Mouse (Mus musculus) hindbrain, embryonic 15.5 days (tissue): ENCODE measurements around the gene Fn1. TPM values are rescaled to one million over a fixed set of nuclear protein-coding genes. Genes with fewer than 3 reads are reported as not detected.

Experiments used
- ATAC-seq: fragments of 200-750 bp; cut with Nextera tagmentation; 2 replicates; pipeline ENCODE4 v1.8.0; 2017; ENCODE audit warnings: low read depth, moderate number of reproducible peaks, moderate TSS enrichment; ENCODE audit not compliant: low FRiP score
- H3K27ac ChIP-seq: fragments of 300-500 bp; sonication (generic); replicated peaks from 2 replicates; pipeline ENCODE4 v1.5.1; 2015; ENCODE audit warnings: mild to moderate bottlenecking, inconsistent platforms
- H3K27me3 ChIP-seq: fragments of 300-500 bp; sonication (generic); 2 replicates; pipeline ENCODE4 v1.6.1; 2015; ENCODE audit warnings: control low read depth, inconsistent platforms
- H3K36me3 ChIP-seq: fragments of 300-500 bp; sonication (generic); 2 replicates; pipeline ENCODE4 v1.6.1; 2015; ENCODE audit warnings: control low read depth, inconsistent platforms
- H3K4me1 ChIP-seq: fragments of 300-500 bp; sonication (generic); replicated peaks from 2 replicates; pipeline ENCODE4 v1.6.1; 2015; ENCODE audit warnings: control low read depth, inconsistent platforms
- H3K4me2 ChIP-seq: fragments of 300-500 bp; sonication (generic); 2 replicates; pipeline ENCODE4 v1.6.1; 2015; ENCODE audit warnings: moderate library complexity, mild to moderate bottlenecking, inconsistent platforms
- H3K4me3 ChIP-seq: fragments of 300-500 bp; sonication (generic); 2 replicates; pipeline ENCODE4 v1.5.1; 2015; ENCODE audit warnings: mild to moderate bottlenecking, inconsistent platforms
- H3K9ac ChIP-seq: fragments of 300-500 bp; sonication (generic); 2 replicates; pipeline ENCODE4 v1.6.1; 2015; ENCODE audit warnings: inconsistent platforms
- H3K9me3 ChIP-seq: fragments of 300-500 bp; sonication (generic); 2 replicates; pipeline ENCODE4 v1.6.1; 2016; ENCODE audit warnings: control low read depth, inconsistent platforms
- WGBS: fragments of 180-500 bp; shearing (Covaris S2); methylation state at CpG from one replicate; pipeline ENCODE4 v1.1.7; 2015; 5-methylcytosine and 5-hydroxymethylcytosine counted together
- polyA plus RNA-seq: library from polyadenylated mRNA; unstranded; fragments of >200 nt; fragmentation: Nextera tagmentation; extraction: Ambion mirVana; gene quantifications from 2 replicates; pipeline ENCODE4 v1.2.1, GENCODE M21; 2015

Fn1 gene
- polyA plus RNA-seq, 1 experiment from 2014 or later: 36.7 TPM

DNA sequence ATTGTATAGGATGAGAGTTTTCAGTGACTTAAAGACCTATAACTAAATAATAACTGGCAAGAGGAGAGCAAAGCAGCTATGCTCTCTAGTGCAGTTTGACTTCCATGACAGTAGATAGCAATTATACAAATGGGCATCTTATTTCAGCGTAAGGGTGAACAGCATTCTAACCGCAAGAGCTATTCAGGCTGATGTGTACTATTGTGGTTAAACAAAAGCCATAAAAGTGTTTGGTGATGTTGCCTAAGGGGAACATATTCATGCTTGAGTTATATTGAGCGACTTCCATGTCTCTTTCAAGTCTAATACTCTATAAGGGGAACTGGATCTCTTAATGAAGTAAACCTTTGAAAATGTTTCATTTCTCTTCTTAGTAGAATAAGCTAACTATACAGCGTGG lies 21.3 kb upstream of the Fn1 start:
- H3K9me3 ChIP-seq: no peaks in the 10 kb centered on the region
- H3K4me1 ChIP-seq: peaks cover 9% of the 10 kb centered on the region
- H3K9ac ChIP-seq: no peak overlapping the region
- no peak overlapping the region for H3K4me3 ChIP-seq
- H3K27ac ChIP-seq: no peak overlapping the region
- 65% methylated on average over 4 of the region's 4 CpGs for WGBS
- ATAC-seq: no peak
- H3K4me2 ChIP-seq: no peak overlapping the region
- H3K27me3 ChIP-seq: no peaks in the 10 kb centered on the region
- H3K36me3 ChIP-seq: no peaks in the 10 kb centered on the region

DNA sequence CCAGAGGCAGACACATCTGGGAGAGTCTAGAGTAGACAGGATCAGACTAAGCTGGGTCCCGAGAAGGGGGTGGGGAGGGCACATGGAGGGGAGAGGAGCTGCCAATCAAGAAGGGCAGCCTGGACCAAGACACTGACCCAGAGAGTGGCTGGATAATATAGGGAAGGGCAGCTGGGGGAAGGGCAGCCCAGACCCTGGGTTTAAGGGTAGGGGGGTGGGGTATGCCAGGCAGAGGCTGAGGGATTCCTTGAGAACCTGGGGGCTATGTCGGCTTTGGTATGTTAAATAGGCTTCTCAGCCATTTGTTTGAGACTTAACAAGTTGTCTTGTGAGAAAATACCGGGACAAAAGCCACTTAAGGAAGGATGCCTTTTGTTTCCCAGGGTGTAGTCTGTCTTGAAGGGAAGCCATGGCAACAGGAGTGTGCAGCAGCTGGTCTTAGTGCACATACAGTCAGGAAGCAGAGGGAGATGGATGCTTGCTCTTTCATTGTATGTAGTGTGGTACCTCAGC lies 20.5 kb upstream of the Fn1 start:
- 0% methylated on average over 3 of the region's 3 CpGs for WGBS
- peak; percentile 73; the same call in 1 of the 2 replicates for ATAC-seq
- H3K9me3 ChIP-seq: no peaks in the 10 kb centered on the region
- H3K36me3 ChIP-seq: no peaks in the 10 kb centered on the region
- H3K27ac ChIP-seq: no peak overlapping the region; the same call in 1 of the 2 replicates
- no peak overlapping the region for H3K4me3 ChIP-seq
- peaks cover 9% of the 10 kb centered on the region for H3K4me1 ChIP-seq
- H3K27me3 ChIP-seq: no peaks in the 10 kb centered on the region
- no peak overlapping the region for H3K4me2 ChIP-seq
- H3K9ac ChIP-seq: no peak overlapping the region

- H3K4me3 ChIP-seq: no peak overlapping the region
- peaks cover 9% of the 10 kb centered on the region for H3K4me1 ChIP-seq
- 91% methylated on average over 3 of the region's 3 CpGs for WGBS
- H3K27me3 ChIP-seq: no peaks in the 10 kb centered on the region
- no peak for ATAC-seq
- H3K4me2 ChIP-seq: no peak overlapping the region
- no peak overlapping the region for H3K27ac ChIP-seq
- no peak overlapping the region for H3K9ac ChIP-seq
- H3K9me3 ChIP-seq: 0 out of 2 replicates have a peak, but pooled peaks cover 4% of the 10 kb centered on the region
- H3K36me3 ChIP-seq: no peaks in the 10 kb centered on the region
Measured at GRCm38 (mm10) chr1:71672346-71672745, 19.3 kb upstream of the Fn1 start.

DNA sequence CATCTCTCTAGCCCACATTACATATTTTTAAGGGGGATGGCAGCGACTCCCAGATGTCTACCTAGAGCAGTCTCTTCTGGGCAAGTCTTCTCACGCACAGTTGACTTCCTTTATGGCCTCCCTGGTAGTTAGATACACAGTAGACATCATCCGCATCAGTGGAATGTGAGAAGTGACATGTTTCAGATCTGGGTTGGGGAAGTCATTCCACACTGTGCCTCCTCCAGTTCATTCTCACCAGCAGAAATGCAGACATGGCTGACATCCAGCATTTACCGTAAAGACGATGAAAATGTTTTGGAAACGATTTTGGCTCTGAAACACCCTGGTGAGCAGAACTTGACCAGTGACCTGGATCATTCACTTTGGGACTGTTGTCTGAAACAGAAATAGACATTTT lies 10.2 kb upstream of the Fn1 start:
- WGBS: 89% methylated on average over 6 of the region's 6 CpGs
- Histone ChIP-seq H3K27me3 (no peaks in the 10 kb centered on the region), H3K36me3 (no peaks in the 10 kb centered on the region), H3K27ac (no peak overlapping the region), H3K4me1 (no peaks in the 10 kb centered on the region), H3K4me2 (no peak overlapping the region), H3K9me3 (0 out of 2 replicates have a peak, but pooled peaks cover 4% of the 10 kb centered on the region), H3K9ac (no peak overlapping the region), H3K4me3 (no peak overlapping the region)
- no peak for ATAC-seq

DNA sequence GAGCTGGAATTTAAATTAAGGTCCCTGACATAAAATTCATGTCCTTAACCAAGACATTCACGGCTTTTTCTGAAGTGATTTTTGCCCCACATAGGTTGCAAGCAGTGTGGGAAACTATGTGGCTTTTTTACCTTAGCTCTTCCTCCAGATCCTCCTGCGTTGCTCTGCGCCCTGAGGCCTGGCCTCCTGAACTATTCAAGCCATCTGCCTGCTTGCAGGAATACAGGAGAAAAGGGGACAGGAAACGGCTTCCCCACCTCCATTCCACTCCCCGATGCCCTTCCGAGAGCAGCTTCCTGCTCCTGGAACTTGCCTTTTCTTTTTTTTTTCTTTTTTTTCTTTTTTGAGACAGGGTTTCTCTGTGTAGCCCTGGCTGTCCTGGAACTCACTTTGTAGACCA lies 5.6 kb upstream of the Fn1 start:
- Histone ChIP-seq H3K4me3 (no peak overlapping the region), H3K4me1 (peaks cover 6% of the 10 kb centered on the region), H3K27ac (no peak overlapping the region), H3K4me2 (no peak overlapping the region), H3K27me3 (peaks cover 3% of the 10 kb centered on the region; the same call in 1 of the 2 replicates), H3K9ac (no peak overlapping the region), H3K9me3 (no peaks in the 10 kb centered on the region), H3K36me3 (no peaks in the 10 kb centered on the region)
- ATAC-seq: no peak
- 82% methylated on average over 6 of the region's 6 CpGs for WGBS

- WGBS: 73% methylated on average over 6 of the region's 6 CpGs
- Histone ChIP-seq H3K27me3 (peaks cover 5% of the 10 kb centered on the region; the same call in 1 of the 2 replicates), H3K9me3 (no peaks in the 10 kb centered on the region), H3K4me3 (no peak overlapping the region), H3K4me2 (no peak overlapping the region), H3K27ac (no peak overlapping the region), H3K36me3 (no peaks in the 10 kb centered on the region), H3K4me1 (peaks cover 14% of the 10 kb centered on the region), H3K9ac (no peak overlapping the region)
- ATAC-seq: no peak
Measured at GRCm38 (mm10) chr1:71656309-71656708, 3.3 kb upstream of the Fn1 start.

DNA sequence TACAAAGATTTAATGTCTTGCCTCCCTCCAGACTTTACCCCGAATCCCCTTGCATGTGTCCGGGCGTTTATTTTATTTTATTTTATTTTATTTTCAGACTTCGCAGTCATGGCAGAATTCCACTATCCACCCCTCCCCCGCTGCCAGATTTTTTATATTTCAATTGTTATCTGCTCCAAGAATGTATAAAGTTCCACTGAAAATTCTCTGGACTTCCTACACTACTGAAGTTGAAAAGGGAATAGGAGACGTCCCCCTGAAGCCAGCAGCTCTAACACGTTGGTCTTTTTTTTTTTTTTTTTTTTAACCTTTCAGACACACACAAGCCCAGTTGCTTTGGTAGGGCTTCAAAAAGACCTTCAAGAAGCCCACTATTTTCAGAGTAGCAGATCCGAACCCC lies 1.2 kb upstream of the Fn1 start:
- H3K27ac ChIP-seq: no peak overlapping the region
- peak overlapping the region; percentile 95 for H3K4me2 ChIP-seq
- peaks cover 5% of the 10 kb centered on the region; the same call in 1 of the 2 replicates for H3K27me3 ChIP-seq
- ATAC-seq: no peak
- H3K4me1 ChIP-seq: peaks cover 14% of the 10 kb centered on the region
- peak overlapping the region; percentile 69 for H3K4me3 ChIP-seq
- WGBS: 16% methylated on average over 8 of the region's 8 CpGs
- no peaks in the 10 kb centered on the region for H3K36me3 ChIP-seq
- H3K9ac ChIP-seq: peak overlapping the region; percentile 48; the same call in 1 of the 2 replicates
- no peaks in the 10 kb centered on the region for H3K9me3 ChIP-seq

GRCm38 (mm10) chr1:71653400-71654159 lies 580 bp upstream of the Fn1 start:
- H3K9me3 ChIP-seq: no peaks in the 10 kb centered on the region
- peak overlapping the region; percentile 48 for H3K9ac ChIP-seq
- H3K4me3 ChIP-seq: peak overlapping the region; percentile 69
- peak overlapping the region; percentile 95 for H3K4me2 ChIP-seq
- H3K27me3 ChIP-seq: peaks cover 5% of the 10 kb centered on the region; the same call in 1 of the 2 replicates
- ATAC-seq: peak; percentile 75
- WGBS: under 1% methylated on average over 24 of the region's 24 CpGs
- no peaks in the 10 kb centered on the region for H3K36me3 ChIP-seq
- peaks cover 14% of the 10 kb centered on the region for H3K4me1 ChIP-seq
- no peak overlapping the region for H3K27ac ChIP-seq

DNA sequence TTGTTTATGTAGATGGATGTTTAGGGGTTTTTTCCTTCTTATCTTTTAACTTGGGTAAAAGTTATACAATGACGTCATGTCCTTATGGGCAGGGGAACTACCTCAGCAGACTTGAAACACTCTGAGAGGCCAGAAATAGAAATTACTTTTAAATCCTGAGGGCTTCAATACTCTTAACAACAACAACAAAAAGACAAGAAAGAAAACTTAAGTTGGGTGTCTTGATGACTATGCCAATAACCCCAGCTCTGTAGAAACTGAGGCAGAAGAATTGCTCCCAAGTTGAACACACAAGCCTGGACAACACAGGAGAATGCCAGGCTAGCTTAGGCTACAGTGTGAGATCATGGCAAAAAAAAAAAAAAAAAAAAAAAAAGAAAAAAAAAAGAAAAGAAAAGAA lies 1.2 kb downstream of the Fn1 start:
- 40% methylated on average over 1 of the region's 1 CpGs for WGBS
- H3K36me3 ChIP-seq: no peaks in the 10 kb centered on the region

DNA sequence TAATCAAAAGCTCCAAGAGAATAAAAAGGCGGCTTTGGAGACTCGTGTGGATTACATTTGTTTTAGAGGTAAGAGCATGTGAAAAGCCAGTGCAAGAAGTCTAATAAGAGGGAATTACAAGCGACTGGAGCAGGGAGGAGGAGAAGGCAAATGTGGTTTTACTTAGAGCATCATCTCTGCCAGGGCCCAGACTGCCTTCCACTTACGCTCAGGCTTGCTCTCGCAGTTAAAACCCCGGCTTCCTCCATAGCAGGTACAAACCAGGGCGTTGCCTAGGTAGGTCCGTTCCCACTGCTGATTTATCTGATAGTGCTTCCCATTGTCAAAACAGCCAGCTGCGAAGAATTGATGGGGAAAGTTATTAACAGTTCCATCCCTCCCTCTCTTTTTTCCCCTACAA lies 1.7 kb downstream of the Fn1 start:
- Histone ChIP-seq H3K9me3 (no peaks in the 10 kb centered on the region), H3K36me3 (no peaks in the 10 kb centered on the region), H3K4me1 (peaks cover 14% of the 10 kb centered on the region), H3K27ac (no peak overlapping the region), H3K4me3 (0 out of 2 replicates have a peak overlapping the region, but pooled peaks have one; percentile 1), H3K9ac (no peak overlapping the region), H3K27me3 (peaks cover 5% of the 10 kb centered on the region; the same call in 1 of the 2 replicates), H3K4me2 (peak overlapping the region; percentile 95; the same call in 1 of the 2 replicates)
- ATAC-seq: no peak
- WGBS: 47% methylated on average over 9 of the region's 9 CpGs

More for the DNA sequence above, 1.2 kb downstream of the Fn1 start:
- Histone ChIP-seq H3K4me1 (peaks cover 14% of the 10 kb centered on the region), H3K4me2 (peak overlapping the region; percentile 95), H3K27me3 (peaks cover 5% of the 10 kb centered on the region; the same call in 1 of the 2 replicates), H3K9me3 (no peaks in the 10 kb centered on the region), H3K27ac (no peak overlapping the region), H3K9ac (no peak overlapping the region), H3K4me3 (0 out of 2 replicates have a peak overlapping the region, but pooled peaks have one; percentile 1)
- no peak for ATAC-seq

DNA sequence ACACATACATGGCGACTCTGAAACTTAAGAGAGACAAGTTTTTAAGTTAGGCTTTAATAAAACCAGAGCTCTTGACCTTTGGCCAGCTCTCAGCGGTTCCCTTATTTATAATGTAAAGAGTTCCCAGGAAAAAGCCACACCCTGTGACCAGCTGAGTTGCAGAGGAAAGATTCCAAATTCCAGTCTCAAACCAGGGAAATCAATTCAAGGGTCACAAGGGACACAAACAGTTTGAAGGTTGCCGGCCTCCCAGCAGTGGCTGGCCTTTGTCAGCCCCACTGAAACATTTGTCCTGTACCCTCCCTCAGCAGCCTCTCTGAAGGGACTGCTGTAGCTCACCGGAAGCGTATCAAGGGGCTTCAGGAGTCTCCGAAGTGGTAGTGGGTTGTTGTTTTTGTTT lies 2.3 kb downstream of the Fn1 start:
- Histone ChIP-seq H3K9ac (no peak overlapping the region), H3K9me3 (no peaks in the 10 kb centered on the region), H3K4me1 (peaks cover 14% of the 10 kb centered on the region), H3K27me3 (peaks cover 5% of the 10 kb centered on the region; the same call in 1 of the 2 replicates), H3K4me2 (peak overlapping the region; percentile 20; the same call in 1 of the 2 replicates), H3K36me3 (no peaks in the 10 kb centered on the region), H3K27ac (no peak overlapping the region), H3K4me3 (peak overlapping the region; percentile 1; the same call in 1 of the 2 replicates)
- WGBS: 25% methylated on average over 6 of the region's 6 CpGs
- ATAC-seq: no peak

DNA sequence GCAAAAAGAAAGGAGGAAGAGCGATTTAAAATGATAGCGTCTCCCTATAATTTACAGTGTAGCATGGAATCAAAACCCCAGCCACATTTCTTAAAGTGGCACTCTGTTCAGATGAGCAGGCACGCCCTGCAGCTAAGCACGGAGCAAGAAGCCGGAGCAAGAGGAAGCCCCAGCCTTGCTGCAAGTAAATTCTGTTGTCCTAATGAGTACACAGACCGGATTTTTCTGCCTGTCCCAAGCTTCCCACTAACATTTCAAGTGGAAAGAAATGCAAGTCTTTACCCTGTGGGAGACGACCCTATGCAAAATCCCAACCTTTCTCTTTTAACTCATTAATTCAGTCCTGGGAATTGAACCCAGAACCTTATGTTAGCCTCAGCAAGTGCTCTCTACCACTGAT lies 4.8 kb downstream of the Fn1 start:
- 89% methylated on average over 7 of the region's 7 CpGs for WGBS

More for the DNA sequence above, 4.8 kb downstream of the Fn1 start:
- H3K36me3 ChIP-seq: no peaks in the 10 kb centered on the region
- H3K4me3 ChIP-seq: no peak overlapping the region
- no peaks in the 10 kb centered on the region for H3K27me3 ChIP-seq
- 0 out of 2 replicates have a peak, but pooled peaks cover 5% of the 10 kb centered on the region for H3K4me1 ChIP-seq
- no peak for ATAC-seq
- H3K9ac ChIP-seq: no peak overlapping the region
- H3K27ac ChIP-seq: no peak overlapping the region
- no peaks in the 10 kb centered on the region for H3K9me3 ChIP-seq
- H3K4me2 ChIP-seq: no peak overlapping the region
